Mouse (Mus musculus) ovary, postnatal 14 days (tissue): ENCODE measurements around the gene Kndc1.

ENCODE experiments used
- DNase-seq: peaks from one replicate; pipeline ENCODE4 v3.0.0; 2022; ENCODE audit warnings: low spot score

The Kndc1 gene

DNA sequence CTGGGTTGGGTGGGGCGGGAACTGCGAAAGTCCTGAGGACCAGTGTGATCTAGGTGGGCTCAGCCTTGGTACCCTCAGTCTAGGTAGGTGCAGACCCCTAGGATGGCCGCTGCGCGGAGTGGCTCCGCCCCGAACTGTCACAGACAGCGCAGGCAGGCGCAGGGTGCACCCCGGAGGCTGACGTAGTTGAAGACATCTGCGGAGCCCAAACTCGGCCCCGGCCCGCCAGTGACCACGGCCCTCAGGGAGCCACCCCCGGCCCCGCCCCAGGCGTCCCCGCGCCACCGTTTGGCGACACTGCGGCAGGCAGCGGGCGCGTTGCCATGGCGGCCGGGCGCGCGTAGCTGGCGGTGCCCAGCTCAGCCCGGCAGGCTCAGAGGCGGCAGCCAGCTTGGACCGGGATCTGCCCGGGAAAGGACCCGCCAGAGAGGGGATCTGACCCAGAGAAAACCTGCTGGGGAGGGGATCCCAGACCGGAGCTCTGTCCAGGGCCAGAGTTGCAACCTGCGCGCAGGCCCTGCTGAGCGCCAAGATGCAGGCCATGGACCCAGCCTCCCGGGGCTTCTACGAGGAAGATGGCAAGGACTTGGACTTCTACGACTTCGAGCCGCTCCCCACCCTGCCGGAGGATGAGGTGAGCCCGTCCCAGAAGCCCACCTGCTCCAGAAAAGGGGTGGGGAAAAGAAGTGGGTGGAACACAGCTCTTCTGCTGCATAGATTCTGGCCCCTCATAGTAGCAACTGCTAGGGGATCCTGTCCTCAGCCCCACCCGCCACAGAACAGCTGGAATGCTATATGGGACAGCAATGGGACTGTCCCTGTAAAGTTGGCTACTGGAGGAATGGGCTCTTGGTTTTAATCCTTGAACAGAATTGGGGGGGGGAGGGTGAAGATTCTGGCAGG lies at the start of gene Kndc1:
Kndc1 (plus strand) TSS at position 42 of the 903 bp plus-strand sequence.
- DNase-seq = no peak

GRCm38 (mm10) chr7:139845101-139845500 lies 49.4 kb upstream of the Kndc1 start:
- DNase-seq = no peak

GRCm38 (mm10) chr7:139850152-139850551 lies 44.3 kb upstream of the Kndc1 start:
- no peak for DNase-seq

GRCm38 (mm10) chr7:139850677-139851076 lies 43.8 kb upstream of the Kndc1 start:
- no peak for DNase-seq

- no peak for DNase-seq
Observed at GRCm38 (mm10) chr7:139851098-139851497, 43.4 kb upstream of the Kndc1 start.

DNA sequence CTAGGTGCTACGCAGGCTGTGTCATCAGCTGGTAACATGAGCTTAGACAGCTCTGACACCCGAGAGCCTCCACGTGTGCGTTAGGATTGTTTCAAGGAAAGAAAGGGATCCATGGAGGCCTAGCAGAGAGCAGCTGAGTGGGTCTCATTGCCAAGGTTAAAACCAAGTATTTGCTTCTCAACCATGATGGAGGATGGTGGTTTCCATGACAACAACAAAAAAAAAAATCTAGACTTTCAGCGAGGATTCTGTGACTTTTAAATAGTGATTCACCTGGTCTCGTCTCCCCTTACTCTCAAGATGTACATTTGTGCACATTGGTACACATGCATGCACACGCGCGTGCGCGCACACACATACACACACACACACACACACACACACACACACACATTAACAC lies 39.2 kb upstream of the Kndc1 start:
- no peak for DNase-seq

DNA sequence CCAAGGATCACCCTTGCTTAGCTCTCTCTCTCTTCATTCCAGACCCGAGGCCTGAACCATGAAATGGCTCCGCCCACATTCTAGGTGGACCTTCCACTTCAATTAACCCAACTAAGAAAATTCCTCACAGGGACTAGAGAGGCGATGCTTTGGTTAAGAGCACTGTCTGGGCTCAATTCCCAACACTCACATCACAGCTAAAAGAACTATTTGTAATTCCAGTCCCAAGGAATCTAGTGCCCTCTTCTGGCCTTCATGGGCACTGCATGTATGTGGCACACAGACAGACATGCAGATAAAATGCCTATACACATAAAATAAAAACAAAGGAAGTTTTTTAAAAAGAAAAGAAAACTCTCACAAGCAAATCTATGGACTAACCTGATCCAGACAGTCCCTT lies 33.1 kb upstream of the Kndc1 start:
- DNase-seq = peak; percentile 50

GRCm38 (mm10) chr7:139863076-139863475 lies 31.4 kb upstream of the Kndc1 start:
- no peak for DNase-seq

DNA sequence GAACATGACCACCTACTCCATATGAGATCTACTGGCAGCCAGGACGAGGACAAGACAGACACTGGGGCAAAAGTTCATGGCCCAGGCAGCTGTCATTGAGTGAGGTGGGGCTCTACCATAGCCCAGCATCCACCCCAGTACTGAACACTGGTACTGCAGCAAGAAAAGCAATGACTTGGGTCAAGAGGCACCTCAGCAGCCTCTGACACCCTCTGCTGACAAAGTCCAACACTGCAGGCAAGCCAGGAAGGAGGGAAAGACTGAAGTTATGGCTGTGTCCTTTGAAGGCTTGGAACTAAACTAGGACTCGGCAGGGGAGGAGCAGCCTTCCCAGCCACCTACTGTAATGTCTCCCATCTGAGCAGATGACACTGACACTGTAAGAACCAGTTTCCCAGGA lies 30.2 kb upstream of the Kndc1 start:
- peak; percentile 4 for DNase-seq

- DNase-seq = no peak
Observed at GRCm38 (mm10) chr7:139864871-139865270, 29.6 kb upstream of the Kndc1 start.

DNA sequence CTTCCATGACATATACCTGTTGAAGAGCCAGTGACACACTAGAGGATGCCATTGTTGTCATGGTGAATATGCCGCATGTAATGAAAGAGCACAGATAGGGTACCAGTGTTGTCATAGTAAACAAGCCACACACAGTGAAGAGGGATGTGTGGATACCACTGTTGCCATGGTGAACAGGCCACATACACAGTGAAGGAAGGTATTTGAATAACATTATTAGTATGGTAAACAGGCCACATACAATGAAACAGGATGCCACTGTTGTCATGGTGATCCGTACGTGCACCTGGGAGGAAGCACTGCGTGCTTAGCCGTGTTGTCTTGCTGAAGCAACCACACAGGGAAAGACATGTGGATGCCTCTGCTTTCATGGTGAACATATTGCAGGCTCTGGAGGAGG lies 23.5 kb upstream of the Kndc1 start:
- DNase-seq = no peak

DNA sequence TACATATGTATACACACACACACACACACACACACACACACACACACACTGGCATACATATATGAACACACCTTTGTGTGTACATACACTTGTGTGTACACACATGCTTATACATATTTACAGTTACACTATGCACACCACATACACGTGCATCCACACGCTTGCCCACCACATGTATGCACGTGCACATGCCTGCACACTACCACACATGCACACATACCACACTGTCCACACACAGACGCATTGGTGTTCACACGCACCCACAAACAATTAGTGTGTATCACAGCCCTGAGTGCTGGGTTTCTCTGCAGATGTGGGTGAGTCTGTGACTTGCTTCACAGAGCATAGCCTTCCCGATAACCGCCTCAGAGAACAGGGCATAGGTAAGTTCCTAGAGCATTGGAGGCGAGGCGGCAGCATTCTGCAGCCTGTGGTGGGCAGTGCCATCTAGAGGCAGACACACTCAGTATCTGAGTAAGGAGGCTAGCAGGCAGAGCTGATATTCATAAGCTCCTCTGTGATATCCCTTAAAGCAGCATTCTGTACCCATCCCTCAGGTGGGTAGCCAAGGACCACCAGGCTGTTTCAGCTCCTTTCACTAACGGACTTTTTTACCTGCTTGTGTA lies 17.2 kb upstream of the Kndc1 start:
- DNase-seq = no peak

DNA sequence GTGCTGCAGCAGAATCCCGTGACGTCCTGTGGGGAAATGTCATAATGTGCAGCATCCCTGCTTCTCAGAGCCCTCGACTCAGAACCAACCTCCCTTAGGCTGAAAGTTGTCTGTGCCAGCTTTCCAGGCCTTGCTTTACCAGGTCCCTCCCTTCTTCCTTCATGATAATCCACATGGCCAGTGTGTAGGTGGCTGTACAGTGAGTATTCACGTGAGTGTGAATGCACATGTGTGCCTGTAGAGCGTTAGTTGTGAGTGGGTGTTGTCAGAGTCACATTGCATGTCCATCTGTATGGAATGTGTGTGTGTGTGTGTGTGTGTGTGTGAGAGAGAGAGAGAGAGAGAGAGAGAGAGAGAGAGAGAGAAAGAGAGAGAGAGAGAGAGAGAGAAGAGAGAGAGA lies 16.4 kb upstream of the Kndc1 start:
- DNase-seq = no peak

DNA sequence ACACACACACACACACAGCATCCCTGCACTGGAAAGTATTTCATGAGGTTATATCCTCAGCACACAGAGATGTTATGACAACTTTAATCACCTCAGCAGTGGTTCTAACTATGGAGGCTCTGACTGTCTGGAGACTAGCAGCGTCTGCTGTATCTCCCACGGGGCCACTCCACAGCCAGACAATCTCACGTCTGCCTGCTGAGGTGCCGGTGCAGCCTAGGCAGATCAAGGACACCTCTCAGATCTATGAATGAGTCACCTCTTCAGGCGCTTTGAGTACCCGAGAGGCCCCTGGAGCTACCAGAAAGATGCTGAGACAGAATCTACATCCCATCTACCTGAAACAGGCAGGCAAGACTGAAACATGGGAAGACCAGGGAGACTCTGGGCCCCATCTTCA lies 15.9 kb upstream of the Kndc1 start:
- DNase-seq = no peak

DNA sequence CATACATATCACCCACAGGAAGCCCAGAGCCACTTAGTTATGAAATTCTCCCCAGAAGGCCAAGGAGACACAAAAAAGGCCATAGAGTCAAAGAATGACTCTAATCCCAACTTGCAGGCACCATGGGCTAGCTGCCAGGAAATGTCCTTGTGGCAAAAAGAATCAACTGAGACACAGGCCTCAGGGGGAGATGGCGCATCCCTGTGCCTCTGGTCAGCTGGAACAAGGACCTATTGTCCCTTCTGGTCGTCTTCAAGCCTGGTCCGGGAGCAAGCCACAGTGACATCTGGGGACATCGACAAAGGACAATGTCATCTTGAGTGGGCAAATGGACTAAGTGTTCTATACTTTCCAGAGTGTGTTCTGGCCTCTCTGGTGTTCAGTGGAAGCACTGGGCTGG lies 11.0 kb upstream of the Kndc1 start:
- no peak for DNase-seq

DNA sequence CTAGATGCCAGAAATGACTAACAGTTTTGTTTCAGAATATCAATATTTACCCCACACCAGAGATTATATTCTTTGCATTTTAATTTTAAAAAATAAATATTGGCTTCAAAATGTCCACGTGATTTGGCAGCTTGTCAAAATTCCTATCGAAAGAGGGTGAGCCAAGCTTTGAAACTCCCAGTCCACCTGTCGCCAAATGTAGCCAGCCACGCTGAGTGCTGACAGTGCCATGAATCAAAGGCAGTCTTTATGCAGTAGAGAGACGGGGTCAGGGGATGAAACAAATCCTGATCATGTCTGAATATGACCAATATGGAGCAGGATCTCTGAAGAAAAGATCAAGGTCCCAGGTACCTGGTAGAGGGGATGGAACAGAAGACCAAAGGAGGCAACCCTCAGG lies 2.7 kb upstream of the Kndc1 start:
- no peak for DNase-seq

GRCm38 (mm10) chr7:139896271-139896670 lies 1.8 kb downstream of the Kndc1 start:
- no peak for DNase-seq

- no peak for DNase-seq
Observed at GRCm38 (mm10) chr7:139896796-139897195, 2.3 kb downstream of the Kndc1 start.

DNA sequence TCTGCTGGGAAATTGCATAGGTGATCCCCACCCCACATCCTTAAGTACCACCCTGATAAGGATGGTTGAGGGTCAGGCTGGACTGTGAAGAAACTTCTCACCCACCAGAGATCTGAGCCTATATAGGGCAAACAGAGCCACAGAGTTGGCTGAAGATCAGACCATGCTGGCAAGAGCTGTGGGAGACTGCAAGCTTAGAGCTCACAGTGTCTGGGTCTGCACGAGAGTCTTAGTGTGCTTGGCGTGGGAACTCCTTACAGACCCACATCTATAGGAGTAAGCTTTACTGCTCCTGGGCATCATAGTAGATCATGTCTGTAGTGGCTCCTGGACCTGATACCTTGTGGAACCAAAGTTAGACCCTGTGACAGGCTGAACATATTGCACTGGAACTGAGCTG lies 4.1 kb downstream of the Kndc1 start:
- no peak for DNase-seq

GRCm38 (mm10) chr7:139899505-139899904 lies 5.0 kb downstream of the Kndc1 start:
- DNase-seq = no peak

DNA sequence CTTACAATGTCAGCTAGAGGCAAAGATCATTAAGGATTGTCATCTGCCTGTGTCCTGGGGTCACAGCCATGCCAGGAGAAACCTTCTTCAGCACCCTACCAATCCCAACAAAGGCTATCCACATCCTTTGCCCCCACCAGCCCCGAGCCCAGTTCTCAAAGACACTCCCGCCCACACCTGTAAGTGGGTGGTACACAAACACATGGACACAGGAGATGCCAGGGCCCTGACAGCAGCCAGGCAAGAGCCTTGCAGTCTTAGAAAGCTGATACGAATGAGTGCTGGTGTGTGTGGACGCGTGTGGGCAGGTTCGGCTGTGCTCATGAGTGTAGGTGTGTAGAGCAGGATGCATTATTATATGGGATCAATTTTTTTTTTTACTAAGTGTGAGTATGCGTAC lies 6.0 kb downstream of the Kndc1 start:
- DNase-seq = no peak

DNA sequence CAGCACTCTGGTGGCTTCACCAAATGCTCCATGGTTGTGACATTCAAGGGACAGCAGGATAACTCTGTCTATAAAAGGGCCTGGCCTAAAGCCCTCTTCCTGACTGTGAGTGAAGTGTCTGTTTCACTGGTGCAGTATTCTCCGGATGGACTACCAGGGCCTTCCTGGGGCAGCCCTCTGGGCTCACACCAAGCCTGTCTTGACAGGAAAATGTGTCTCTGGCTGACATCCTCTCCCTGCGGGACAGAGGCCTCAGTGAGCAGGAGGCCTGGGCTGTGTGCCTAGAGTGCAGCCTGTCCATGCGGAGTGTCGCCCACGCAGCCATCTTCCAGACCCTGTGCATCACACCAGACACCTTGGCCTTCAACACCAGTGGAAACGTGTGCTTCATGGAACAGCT lies 6.4 kb downstream of the Kndc1 start:
- no peak for DNase-seq

GRCm38 (mm10) chr7:139901981-139902380 lies 7.5 kb downstream of the Kndc1 start:
- DNase-seq = no peak

- DNase-seq = no peak
Observed at GRCm38 (mm10) chr7:139905261-139905660, 10.8 kb downstream of the Kndc1 start.
